Mouse (Mus musculus) bone marrow macrophage, adult 2 months (primary cell): ENCODE data around the gene Nptxr. TPM values are rescaled to one million over a fixed set of nuclear protein-coding genes. Genes with fewer than 3 reads are reported as not detected.

ENCODE experiments used
- H3K27ac ChIP-seq: 2 replicates; pipeline ENCODE4 v1.5.1; 2012; ENCODE audit warnings: low read depth, low read length; ENCODE audit not compliant: insufficient read depth
- H3K4me1 ChIP-seq: 2 replicates; pipeline ENCODE4 v1.6.1; 2012; ENCODE audit warnings: low read length; ENCODE audit not compliant: control insufficient read depth, insufficient read depth
- H3K4me3 ChIP-seq: 2 replicates; pipeline ENCODE4 v1.5.1; 2012; ENCODE audit warnings: mild to moderate bottlenecking, low read length, moderate library complexity; ENCODE audit not compliant: insufficient read depth
- CTCF ChIP-seq: IDR thresholded peaks from 2 replicates; pipeline ENCODE4 v1.5.1; 2012; ENCODE audit warnings: low read depth, mild to moderate bottlenecking, low read length, moderate library complexity
- POLR2A ChIP-seq: IDR thresholded peaks from 2 replicates; pipeline ENCODE4 v1.6.1; 2012; ENCODE audit warnings: mild to moderate bottlenecking, low read depth, low read length, borderline replicate concordance
- polyA plus RNA-seq: library from polyadenylated mRNA; stranded (reverse); fragments of >200 nt; gene quantifications from 2 replicates; pipeline ENCODE4 v1.2.4, GENCODE M21; 2012; ENCODE audit not compliant: missing spikeins, insufficient read depth, insufficient read length

Nptxr gene
- polyA plus RNA-seq, 1 experiment = 4.5 TPM

DNA sequence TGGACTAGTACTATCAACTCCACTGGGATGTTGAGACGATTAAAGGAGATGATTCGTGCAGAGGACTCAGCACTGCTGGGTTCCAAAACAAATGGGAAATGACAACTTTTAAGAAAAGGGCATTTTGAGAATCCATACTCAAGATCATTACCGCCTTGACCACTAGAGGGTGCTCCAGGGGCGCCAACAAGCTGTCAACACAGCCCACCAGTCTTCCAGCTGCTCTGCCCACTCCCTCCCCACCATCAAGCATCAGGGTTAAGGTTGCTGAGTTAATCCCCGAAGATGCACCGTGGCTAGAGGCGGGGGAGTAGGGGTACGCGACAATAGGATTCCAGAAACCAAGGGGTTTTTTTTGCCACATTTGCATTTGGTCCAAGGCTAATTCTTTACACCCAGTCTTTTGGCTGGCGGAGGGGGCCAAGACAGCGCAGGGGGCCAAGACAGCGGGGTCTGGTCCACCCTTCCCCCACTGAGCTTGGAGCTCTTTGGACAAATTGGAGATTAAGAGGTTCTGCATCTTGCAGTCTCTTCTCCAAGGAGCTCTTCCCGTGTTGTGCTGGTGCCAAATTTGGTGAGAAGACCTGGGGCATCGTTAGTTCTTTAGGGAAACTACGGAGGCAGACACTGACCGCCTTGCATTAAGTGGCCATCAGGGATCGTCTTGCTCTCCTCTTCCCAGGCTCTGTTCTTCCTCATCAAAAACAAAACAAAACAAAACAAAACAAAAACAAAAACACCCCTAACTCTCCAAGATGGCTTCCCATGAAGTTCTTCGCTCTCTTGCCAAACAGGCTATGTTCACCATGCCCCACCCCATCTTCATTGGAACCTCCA lies 27.7 kb upstream of the Nptxr start:
- H3K27ac ChIP-seq = no peak overlapping the region
- H3K4me3 ChIP-seq = no peak overlapping the region
- H3K4me1 ChIP-seq = peaks cover 3% of the 10 kb centered on the region; the same call in 1 of the 2 replicates
- peak; percentile 83 for TF ChIP-seq CTCF
- no peak for TF ChIP-seq POLR2A

DNA sequence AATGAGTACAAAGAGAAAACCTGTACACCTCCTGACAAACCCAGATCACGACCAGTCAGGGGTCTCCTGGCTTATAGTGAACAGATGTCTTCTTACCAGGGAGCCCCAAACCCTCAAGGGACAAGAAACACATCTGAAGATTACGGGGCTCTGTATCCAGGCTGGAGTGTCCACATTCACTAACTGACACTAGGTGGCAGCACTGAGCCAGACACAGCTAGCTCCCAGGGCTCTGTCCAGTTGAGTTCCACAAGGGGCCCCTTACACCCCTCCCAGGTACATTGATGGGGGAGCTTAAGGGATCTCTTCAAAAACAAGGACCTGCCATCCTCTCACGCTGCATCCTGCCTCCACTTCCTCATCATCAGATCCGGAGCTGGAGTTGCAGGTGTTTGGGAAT lies 25.8 kb upstream of the Nptxr start:
- TF ChIP-seq POLR2A (no peak), CTCF (peak; percentile 66)
- no peak overlapping the region for H3K4me3 ChIP-seq
- H3K4me1 ChIP-seq = peaks cover 3% of the 10 kb centered on the region; the same call in 1 of the 2 replicates
- H3K27ac ChIP-seq = no peak overlapping the region

- H3K27ac ChIP-seq = no peak overlapping the region
- H3K4me3 ChIP-seq = no peak overlapping the region
- peaks cover 3% of the 10 kb centered on the region; the same call in 1 of the 2 replicates for H3K4me1 ChIP-seq
- no peak for TF ChIP-seq POLR2A
- TF ChIP-seq CTCF = no peak
These were observed 24.9 kb upstream of the Nptxr start for GRCm38 (mm10) chr15:79829431-79829830.

DNA sequence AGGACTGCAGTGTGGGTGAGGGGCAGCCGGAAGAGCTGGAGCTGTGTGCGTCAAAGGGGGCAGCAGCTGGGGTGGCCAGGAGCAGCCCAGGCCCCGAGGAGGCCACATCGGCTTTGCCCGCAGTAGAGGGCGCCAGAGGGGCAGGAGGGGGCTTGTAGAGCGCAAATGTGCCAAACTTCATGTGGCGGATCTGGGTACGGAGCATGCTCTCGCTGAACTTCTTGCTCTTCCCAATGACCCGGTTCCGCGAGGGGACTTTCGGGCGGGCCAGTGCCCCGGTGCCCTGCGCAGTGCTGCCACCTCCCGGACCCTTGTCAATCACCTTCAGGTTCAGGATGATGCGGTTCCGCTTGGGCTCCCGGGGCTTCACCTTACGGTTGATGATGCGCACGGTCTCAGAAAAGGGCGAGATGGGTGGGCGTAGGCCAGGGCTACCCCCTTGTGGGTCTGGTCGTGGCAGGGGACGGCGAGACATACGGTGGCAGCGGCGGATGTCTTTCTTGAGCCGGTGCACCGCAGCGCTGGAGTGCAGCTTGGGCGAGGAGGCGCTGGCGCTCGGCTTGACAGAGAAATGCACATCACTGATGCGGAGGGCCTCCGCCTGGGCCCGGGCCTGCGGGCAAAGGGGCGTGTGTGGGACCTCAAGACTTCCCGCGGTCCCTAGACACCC lies 23.9 kb upstream of the Nptxr start:
- Histone ChIP-seq H3K27ac (no peak overlapping the region), H3K4me3 (no peak overlapping the region), H3K4me1 (peaks cover 3% of the 10 kb centered on the region; the same call in 1 of the 2 replicates)
- TF ChIP-seq CTCF = 0 out of 2 replicates have a peak, but pooled peaks have one; percentile 10
- no peak for TF ChIP-seq POLR2A

DNA sequence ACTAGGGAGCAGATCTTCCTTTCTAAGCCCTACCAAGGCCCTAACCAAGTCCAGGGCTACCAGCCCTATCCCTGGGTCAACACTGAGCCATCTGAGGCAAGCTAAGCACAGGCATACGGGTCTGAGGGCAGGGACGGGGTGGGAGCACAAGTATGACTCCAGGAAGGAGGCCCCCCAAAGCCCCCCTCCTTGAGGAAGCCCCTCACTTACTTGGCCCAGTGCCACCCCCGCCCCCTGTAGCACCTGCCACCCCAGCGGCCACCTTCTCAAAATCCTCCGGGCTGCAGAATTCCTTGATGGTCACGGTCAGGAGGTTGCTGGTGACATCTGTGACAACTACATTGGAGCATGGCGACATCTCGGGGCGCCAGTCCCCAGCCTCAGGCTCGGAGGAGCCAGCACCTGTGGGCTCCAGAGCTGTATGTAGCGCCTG lies 23.2 kb upstream of the Nptxr start:
- no peak for TF ChIP-seq CTCF
- TF ChIP-seq POLR2A = no peak
- no peak overlapping the region for H3K4me3 ChIP-seq
- H3K27ac ChIP-seq = no peak overlapping the region
- H3K4me1 ChIP-seq = no peaks in the 10 kb centered on the region

DNA sequence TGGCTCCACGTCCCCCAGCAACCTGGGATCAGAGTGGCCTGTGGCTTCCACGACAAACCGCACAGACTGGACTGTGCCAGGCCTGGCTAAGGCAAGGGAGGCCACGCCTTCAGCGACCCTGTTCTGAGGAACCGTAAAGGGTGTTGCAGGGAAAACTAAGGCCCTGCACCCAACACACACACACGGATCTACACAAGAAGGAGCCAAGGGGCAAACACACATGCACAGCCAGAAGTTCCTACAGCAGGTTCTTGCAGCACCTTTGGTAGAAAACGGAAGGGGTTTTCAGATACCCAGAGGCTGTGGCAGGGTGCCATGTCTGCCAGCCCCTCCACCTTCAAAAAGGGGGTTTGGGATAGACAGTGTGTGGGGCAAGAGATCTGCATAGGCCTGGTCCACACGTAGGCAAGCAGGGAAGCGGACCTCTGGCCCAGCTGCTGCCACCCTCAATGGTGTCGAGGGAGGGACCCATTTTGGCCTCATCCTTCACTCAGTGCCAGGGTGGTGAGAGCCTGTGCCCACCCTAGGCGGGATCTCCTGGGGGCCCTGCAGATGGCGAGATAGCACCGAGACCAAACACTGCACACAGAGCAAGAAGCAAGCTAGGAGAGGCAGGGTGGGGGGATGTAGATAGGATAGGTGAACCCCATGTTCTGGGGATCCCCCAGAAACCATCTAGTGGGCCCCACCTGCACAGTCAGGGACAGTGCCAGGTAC lies 22.7 kb upstream of the Nptxr start:
- no peak overlapping the region for H3K4me3 ChIP-seq
- H3K4me1 ChIP-seq = no peaks in the 10 kb centered on the region
- no peak for TF ChIP-seq CTCF
- no peak for TF ChIP-seq POLR2A
- no peak overlapping the region for H3K27ac ChIP-seq

DNA sequence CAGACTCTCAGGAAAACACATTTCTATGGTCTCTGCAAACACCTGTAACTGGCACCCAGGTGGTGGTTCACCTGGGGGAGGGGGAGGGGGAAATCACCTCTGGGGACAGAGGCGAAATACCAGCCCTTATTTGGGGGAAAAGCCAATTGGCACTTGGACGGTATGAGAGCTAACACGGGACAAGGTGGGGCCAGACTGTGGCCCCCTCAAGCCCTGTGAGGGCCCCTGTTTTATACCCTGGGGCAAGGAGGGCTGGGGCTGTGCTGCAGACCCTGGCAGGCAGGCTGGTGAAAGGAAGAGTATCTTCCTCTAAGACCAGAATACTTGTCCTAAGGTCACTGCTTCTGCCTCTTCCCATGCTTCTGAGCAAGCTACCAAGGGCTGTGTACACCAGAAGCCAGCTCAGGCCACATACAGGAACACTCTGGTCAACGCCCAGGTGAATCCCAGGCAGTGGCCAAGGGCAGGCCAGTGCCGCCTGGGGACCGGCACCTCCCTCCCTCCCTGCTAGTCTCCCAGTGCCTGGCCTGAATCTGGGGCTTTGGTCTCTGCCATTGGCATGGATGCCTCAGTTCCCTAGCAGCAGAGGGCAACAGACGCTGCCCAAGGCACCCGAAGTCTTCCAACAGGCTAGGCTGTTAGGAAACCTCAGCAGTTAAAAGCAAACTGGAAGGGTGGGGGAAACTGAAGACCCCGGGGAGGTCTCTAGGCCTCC lies 21.8 kb upstream of the Nptxr start:
- Histone ChIP-seq H3K27ac (no peak overlapping the region), H3K4me1 (no peaks in the 10 kb centered on the region), H3K4me3 (no peak overlapping the region)
- TF ChIP-seq CTCF (no peak), POLR2A (no peak)

- TF ChIP-seq CTCF = peak; percentile 53
- TF ChIP-seq POLR2A = no peak
- H3K27ac ChIP-seq = no peak overlapping the region
- H3K4me3 ChIP-seq = no peak overlapping the region
- no peaks in the 10 kb centered on the region for H3K4me1 ChIP-seq
These were observed 20.7 kb upstream of the Nptxr start for GRCm38 (mm10) chr15:79825146-79825825.
